Mouse (Mus musculus): ENCODE data around the gene Ccdc184.

The Ccdc184 gene

DNA sequence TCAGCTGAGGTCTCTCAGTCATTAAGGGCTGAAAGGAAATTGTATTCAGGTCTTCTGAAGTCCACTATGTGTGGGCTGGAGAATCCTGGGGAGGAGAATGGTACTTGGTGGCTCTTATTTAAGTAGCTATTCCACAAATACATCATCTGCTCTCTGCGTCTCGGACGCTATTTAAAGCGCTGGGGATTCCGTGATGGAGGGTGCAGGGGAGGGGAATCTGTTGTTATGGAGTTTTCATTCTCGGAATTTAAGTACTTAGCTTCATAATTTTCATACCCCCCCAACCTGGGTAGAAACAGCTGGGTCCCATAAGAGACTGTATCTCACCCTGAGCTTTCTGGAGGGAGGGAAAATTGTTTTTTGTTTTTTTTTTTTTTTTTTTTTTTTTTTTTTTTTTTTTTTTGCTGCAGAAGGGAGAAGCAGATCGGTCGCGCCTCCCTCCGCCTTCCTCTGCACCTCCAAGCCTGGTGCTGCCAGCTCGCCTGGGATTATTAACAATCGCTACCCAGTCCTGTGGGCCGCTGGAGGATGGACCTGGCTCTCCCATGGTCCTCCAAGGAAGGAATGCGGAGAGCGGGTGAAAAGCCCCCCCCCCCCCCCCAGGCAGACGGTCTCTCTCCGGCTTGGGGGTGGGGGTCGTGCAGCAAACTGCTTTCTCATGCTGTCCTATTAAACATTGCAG lies at the start of gene Ccdc184:
TSS of gene Ccdc184 (plus strand) at position 196 of the 682 bp plus-strand sequence.
- DNase-seq (ENCODE audit: low spot score in 2 of 2): no peak

DNA sequence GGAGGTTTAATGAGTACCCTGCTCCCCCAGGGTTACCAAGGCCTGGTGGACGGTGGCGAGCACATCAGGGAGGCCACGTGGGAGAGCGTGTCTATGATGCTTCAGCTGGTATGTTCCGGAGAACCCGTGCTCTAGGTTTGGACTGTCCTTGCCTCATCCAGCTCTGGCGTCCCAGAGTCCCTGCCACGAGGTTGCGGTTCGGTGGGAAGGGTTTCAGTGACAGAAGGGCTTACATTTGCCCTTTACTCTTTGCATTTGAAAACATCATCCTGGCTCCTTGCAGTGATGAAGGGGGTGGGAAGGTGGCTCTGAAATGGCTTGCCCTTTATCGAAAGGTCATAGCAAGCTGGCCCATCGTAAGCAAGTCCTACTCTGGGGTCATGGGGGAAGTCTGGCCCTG lies 47.6 kb upstream of the Ccdc184 start:
- DNase-seq (ENCODE audit: low spot score in 2 of 2): no peak

DNA sequence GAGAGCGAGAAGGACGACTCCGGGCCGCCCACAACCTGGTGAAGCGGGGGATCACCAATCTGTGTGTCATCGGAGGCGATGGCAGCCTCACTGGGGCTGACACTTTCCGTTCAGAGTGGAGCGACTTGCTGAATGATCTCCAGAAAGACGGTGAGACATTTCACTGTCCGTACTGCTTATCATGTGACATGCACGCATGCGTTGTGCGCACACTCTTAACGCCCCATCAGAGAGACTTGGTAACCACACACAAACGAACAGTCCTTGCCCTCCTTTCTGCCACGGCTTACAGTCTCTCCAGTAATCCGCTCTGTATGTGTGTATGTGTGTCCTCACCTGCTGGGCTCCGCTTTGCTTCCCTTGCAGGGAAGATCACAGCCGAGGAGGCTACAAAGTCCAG lies 46.1 kb upstream of the Ccdc184 start:
- DNase-seq (ENCODE audit: low spot score in 2 of 2): no peak

- no peak for DNase-seq (ENCODE audit: low spot score in 2 of 2)
Observed at GRCm38 (mm10) chr15:98131001-98131400, 36.0 kb upstream of the Ccdc184 start.

- DNase-seq (ENCODE audit: low spot score in 2 of 2): no peak
Observed at GRCm38 (mm10) chr15:98131451-98131850, 35.5 kb upstream of the Ccdc184 start.

DNA sequence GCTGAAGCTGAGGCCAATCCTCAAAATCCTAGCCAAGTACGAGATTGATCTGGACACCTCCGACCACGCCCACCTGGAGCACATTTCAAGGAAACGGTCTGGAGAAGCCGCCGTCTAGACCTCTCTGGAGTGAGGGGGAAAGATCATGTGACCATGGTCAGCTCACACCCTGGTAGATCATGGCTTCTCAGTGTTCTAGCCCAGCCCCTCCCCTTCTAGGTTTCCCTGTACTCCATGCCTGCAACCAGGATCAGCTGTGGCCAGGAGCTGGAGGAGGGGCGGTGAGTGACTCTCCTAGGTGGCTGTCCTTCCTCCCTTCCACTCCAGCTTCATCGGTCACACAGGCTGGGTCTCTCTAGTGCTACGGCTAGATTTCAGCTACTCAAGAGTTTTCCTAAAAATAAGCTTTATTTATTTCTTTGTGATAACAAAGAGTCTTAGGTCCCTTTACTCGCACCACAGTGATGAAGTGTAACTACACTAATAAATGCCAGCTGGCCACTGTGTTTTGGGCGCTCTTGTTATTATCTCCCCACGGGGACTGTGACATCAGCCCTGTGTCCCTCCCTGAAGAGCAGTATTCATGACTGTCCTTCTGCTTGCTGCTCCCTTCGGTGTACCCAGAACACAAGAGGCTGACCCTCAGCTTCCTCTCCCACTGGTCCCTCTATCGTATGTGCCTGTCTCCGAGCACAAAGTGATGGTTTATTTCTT lies 34.9 kb upstream of the Ccdc184 start:
- DNase-seq (ENCODE audit: low spot score in 2 of 2): no peak

GRCm38 (mm10) chr15:98133471-98133870 lies 33.5 kb upstream of the Ccdc184 start:
- DNase-seq (ENCODE audit: low spot score in 2 of 2): no peak

DNA sequence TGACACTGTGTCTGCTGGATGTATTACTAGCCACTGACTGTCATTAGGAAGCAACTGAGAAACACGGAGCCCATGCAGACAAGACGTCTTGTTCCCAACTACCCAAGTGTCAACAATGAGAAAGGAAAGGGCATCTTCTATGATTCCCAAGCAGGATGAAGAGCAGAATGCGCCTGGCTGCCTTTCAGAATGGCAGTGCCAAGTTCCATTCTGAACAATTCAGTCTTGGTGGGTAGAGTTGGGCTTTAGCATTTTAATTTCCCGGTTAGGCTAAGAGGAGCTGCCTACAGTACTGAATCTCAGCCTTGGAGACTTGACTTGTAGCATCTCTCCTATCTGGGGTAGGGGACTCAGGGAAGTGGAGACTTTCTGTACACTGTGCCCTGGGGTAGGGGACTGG lies 32.9 kb upstream of the Ccdc184 start:
- DNase-seq (ENCODE audit: low spot score in 2 of 2): no peak

DNA sequence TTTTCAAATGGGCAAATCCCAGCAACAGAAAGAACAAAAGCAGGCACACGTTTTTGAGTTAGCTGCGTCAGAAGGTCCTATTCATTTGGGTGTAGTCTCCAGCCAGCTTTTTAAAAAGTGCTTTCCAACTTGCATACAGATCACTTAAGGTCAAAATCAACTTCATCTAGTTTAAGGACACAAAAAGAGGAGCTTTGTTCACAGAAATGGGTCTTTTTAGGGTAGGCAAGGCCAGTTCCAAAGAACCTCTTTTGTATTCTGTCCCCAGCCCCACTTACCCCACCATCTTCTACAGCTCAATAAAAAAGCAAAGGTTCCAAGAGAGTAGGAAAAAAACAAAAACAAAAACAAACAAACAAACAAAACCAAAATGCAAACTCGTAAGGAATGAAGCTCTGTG lies 32.3 kb upstream of the Ccdc184 start:
- no peak for DNase-seq (ENCODE audit: low spot score in 2 of 2)

DNA sequence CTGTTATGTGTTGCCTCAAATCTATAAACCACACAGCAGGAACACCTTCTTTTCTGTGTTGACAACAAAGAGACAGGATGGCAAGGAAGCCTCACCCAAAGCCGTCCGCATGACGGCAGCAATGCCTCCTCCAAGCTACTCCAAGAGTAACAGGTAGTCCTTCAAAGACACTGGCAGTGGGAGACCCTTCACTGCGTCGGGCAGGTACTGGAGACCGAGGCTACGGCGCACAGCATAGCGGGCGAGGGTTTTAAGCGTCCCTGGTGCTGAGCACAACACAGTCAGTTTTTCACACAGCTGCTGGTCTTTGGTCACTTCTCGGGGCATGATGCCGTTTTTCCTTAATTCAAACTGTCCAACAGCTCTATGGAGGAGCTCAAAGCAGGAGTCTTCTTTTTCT lies 31.3 kb upstream of the Ccdc184 start:
- no peak for DNase-seq (ENCODE audit: low spot score in 2 of 2)

- no peak for DNase-seq (ENCODE audit: low spot score in 2 of 2)
Observed at GRCm38 (mm10) chr15:98136871-98137270, 30.1 kb upstream of the Ccdc184 start.

DNA sequence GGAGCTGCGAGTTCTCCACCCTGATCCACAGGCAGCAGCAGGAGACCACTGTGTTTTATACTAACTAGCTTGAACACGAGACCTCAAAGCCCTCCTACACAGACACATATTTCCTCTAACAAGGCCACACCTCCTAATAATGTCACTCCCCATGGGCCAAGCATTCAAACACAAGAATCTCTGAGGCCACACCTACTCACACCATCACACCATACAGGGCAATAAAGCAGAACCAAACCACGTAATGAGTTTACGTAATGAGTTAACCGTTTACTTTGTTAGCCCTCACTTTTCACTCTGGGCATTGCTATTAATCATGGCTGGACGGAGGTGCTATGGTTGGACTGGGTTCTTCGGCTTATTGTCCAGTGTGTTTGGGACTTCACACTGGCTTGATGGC lies 27.2 kb upstream of the Ccdc184 start:
- DNase-seq (ENCODE audit: low spot score in 2 of 2): no peak

DNA sequence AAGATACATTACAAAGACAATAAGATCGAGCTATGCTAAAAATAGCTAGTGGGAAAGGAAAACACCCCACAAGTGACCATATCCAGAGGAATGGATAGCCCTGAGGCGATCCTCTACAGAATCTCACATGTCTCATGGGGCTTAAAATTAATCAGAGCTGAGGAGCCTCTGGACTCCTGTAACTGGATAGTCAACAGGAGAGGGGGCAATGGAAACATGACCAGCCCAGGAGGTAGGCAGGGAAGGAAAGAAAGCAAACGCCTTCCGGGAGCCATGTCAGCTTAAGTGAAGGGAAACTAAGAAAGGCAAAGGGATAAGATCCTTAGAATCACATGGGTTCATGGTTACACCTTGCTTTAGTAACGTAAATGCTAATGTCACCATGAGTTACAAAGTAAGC lies 26.1 kb upstream of the Ccdc184 start:
- DNase-seq (ENCODE audit: low spot score in 2 of 2): no peak

GRCm38 (mm10) chr15:98142515-98142914 lies 24.4 kb upstream of the Ccdc184 start:
- no peak for DNase-seq (ENCODE audit: low spot score in 2 of 2)

DNA sequence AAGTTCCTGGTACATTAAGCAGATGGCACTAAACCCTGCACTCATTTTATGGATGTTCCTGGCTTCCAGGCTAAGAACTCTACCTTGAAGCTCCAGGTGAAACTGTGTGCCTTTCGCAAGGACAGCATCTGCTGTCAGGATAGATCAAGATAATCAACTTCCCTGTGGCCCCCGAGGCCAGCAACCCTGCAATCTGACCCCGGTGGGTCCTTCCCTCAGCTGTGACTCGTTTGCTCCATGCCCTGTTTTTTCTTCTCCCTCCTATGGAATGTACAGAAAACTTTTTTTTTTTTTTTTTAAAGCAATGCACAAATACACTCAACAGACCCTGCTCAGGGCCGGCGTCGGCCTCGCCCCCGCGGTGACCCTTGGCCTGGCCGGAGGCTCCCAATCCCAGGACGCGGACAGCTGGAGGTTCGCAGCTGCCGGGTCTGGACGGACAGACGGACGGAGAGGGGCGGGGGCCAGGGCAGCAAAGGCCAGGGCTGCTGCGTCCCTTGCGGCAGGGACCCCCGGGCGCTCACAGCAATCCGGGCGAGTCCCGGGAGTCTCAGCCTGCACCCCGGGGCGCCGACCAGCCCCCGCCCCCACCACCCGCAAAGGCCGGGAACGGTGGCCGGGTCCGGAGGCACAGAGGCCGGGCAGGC lies 22.0 kb upstream of the Ccdc184 start:
- DNase-seq (ENCODE audit: low spot score in 2 of 2): no peak

- DNase-seq (ENCODE audit: low spot score in 2 of 2): peak; percentile 79 to 94
Observed at GRCm38 (mm10) chr15:98145559-98146181, 21.3 kb upstream of the Ccdc184 start.

DNA sequence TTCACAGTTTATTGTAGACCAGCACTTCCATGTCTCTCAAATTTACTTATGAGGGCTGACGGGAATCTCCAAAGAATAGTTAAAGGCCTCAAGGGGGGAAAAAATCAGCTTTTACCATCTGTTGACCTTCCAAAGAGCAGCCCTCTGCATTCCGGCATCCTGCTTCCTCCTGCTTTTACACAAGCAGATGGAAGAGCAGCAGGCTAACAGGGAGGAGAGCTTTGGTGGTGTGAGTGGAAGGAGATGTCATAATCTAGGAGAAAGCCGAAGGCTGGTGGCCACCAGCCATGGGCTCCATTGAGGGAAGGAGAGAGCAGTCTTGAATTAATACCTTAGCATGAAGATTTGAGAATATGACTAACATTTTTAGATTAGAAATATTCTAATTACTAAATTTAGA lies 18.6 kb upstream of the Ccdc184 start:
- DNase-seq (ENCODE audit: low spot score in 2 of 2): no peak

DNA sequence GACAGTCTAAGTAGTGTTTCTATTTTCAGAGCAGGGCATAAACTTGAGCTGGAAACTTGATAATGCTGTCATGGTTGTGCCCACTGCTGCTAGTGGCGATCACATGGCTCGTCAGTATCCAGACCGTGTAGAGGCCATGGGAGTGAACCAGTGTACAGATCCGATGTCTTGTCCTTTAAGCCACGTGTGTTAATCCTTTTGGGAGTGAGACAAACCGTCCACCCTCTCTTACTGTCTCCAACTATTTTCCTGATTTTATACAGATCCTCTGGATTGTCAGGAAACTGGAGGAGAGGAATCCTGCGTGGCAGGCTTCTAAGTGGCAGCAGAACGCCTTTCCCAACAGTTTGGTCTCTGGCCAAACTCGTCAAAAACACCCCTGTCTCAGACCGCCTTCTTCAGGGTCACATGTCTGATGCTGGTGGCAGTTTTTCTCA lies 17.8 kb upstream of the Ccdc184 start:
- DNase-seq (ENCODE audit: low spot score in 2 of 2): no peak

- DNase-seq (ENCODE audit: low spot score in 2 of 2): no peak
Observed at GRCm38 (mm10) chr15:98152916-98153315, 14.0 kb upstream of the Ccdc184 start.

DNA sequence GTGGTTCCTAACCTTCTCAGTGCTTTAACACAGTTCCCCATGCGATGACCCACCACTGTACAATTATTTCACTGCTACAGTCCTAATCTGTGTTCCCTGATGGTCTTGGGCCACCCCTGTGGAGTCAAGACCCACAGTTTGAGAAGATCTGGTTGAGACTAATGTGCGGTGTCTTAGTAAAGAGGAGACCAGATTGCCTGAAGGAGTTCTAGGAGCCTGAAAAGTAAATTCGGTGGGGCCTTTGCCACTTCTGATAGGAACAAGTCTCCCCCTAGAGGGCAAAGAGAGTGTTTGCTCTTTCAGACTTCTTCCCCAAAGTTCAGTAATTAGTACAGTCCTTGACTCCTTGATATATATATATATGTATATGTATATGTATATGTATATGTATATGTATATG lies 13.3 kb upstream of the Ccdc184 start:
- DNase-seq (ENCODE audit: low spot score in 2 of 2): no peak

DNA sequence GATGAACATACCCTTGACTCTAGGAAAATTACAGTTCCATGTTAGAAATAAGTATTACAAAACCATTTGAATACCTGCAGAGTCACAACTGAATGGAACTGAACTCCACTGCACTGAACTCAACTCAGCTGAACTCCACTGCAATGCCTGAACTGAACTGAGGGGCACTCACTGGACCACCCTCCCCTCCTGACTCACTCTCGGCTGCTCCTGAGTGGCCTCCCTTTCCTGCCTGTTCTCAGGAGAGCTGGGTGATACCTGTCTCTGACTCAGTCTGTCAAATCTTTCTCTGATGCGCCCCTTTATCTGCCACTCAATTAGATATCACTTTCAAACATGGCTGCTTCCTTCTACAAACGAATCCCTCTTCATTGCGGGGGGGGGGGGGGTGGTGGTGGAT lies 12.8 kb upstream of the Ccdc184 start:
- no peak for DNase-seq (ENCODE audit: low spot score in 2 of 2)

DNA sequence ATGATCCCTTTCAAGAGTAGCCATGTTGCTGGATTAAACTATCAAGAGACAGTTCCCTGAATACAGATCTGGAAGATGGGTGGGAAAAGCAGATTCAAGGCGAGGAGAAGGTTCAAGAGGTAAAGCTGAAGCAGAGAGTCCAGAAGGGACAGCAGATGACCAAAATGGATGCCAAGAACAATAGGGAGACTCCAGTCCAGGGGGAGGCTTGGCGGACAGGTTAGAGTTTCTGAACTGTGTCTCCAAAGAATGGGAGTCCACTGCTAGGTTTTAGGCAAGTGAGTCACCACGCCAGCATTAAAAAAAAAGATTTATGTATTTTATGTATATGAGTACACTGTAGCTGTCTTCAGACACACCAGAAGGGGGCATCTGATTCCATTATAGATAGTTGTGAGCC lies 12.3 kb upstream of the Ccdc184 start:
- DNase-seq (ENCODE audit: low spot score in 2 of 2): no peak

DNA sequence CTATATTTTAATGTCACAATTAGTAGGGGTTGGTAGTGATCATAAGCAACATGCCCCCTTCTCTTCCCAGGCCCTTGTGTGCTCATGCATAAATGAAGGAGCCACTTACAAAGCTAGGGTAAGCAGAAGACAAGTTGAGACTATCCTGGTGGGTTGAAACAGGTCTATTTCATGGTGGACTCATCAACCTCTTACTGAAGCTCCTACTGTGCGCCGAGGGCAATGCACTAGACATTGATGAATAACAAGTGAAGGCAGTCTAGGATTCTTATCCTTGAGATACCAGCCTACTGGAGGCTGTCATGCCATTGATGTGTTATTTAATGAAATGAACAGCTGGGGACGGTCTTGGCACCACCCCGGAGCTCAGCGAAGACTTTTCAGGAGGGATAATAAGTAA lies 11.7 kb upstream of the Ccdc184 start:
- DNase-seq (ENCODE audit: low spot score in 2 of 2): no peak
